Mouse (Mus musculus) myocyte (in vitro differentiated cells): ENCODE data around the gene P2rx4.

Source experiments
- CEBPB ChIP-seq: IDR thresholded peaks from 2 replicates; pipeline ENCODE4 v1.6.1; 2011; ENCODE audit warnings: mild to moderate bottlenecking, moderate library complexity; ENCODE audit not compliant: poor library complexity, insufficient read depth, severe bottlenecking
- E2F4 ChIP-seq: IDR thresholded peaks from one replicate; pipeline ENCODE4 v1.6.1; 2011; ENCODE audit warnings: mild to moderate bottlenecking, control low read depth, moderate library complexity; ENCODE audit not compliant: insufficient read depth
- MYOD1 ChIP-seq, 3 experiments: IDR thresholded peaks; one replicate each; pipeline ENCODE4 v1.6.1; 2011; ENCODE audit warnings: control low read depth in 2 of 3, low read depth in 2 of 3, mild to moderate bottlenecking in 2 of 3, moderate library complexity in 1 of 3; ENCODE audit not compliant: insufficient read length in 2 of 3, control insufficient read depth in 1 of 3
- MYOG ChIP-seq, 3 experiments: IDR thresholded peaks; one replicate each; pipeline ENCODE4 v1.6.1; 2011; ENCODE audit warnings: control low read depth in 2 of 3, low read depth in 2 of 3, mild to moderate bottlenecking in 2 of 3; ENCODE audit not compliant: insufficient read length in 2 of 3, control insufficient read depth in 1 of 3, insufficient read depth in 1 of 3
- POLR2A ChIP-seq: IDR thresholded peaks from one replicate; pipeline ENCODE4 v1.6.1; 2011; ENCODE audit warnings: low read depth, mild to moderate bottlenecking, control low read depth, moderate library complexity; ENCODE audit not compliant: insufficient read length
- SRF ChIP-seq: IDR thresholded peaks from one replicate; pipeline ENCODE4 v1.6.1; 2011; ENCODE audit warnings: low read depth; ENCODE audit not compliant: control insufficient read depth, insufficient read length
- TCF12 ChIP-seq: IDR thresholded peaks from one replicate; pipeline ENCODE4 v1.6.1; 2011; ENCODE audit warnings: mild to moderate bottlenecking, control low read depth; ENCODE audit not compliant: poor library complexity, insufficient read depth, severe bottlenecking
- TCF3 ChIP-seq: IDR thresholded peaks from one replicate; pipeline ENCODE4 v1.6.1; 2011; ENCODE audit warnings: low read depth, control low read depth; ENCODE audit not compliant: insufficient read length
- USF1 ChIP-seq: IDR thresholded peaks from one replicate; pipeline ENCODE4 v1.6.1; 2011; ENCODE audit warnings: low read depth, mild to moderate bottlenecking, control low read depth, moderate library complexity

- TF ChIP-seq CEBPB (no peak), TCF12 (no peak), TCF3 (no peak), MYOD1 (IDR thresholded peaks at IDR 0.05; ENCODE audit: control insufficient read depth in 1 of 3, insufficient read length in 2 of 3, low read depth in 2 of 3) (no peak), USF1 (no peak), POLR2A (no peak), SRF (no peak), MYOG (IDR thresholded peaks at IDR 0.05; ENCODE audit: control insufficient read depth in 1 of 3, insufficient read depth in 1 of 3, insufficient read length in 2 of 3, low read depth in 2 of 3) (no peak), E2F4 (no peak)
Measured at GRCm38 (mm10) chr5:122695516-122695915, 11.8 kb upstream of the P2rx4 start.
